Mouse (Mus musculus) embryonic fibroblast, embryonic 13.5 days (primary cell): Measurements from ENCODE around the gene Cd247.

Experiments
- CTCF ChIP-seq: IDR thresholded peaks from 2 replicates; pipeline ENCODE4 v1.5.1; 2011; ENCODE audit warnings: mild to moderate bottlenecking, control low read depth, low read length, moderate library complexity, borderline replicate concordance; ENCODE audit not compliant: insufficient read depth
- POLR2A ChIP-seq: IDR thresholded peaks from 2 replicates; pipeline ENCODE4 v1.6.1; 2011; ENCODE audit warnings: low read depth, mild to moderate bottlenecking, control low read depth, low read length, moderate library complexity

DNA sequence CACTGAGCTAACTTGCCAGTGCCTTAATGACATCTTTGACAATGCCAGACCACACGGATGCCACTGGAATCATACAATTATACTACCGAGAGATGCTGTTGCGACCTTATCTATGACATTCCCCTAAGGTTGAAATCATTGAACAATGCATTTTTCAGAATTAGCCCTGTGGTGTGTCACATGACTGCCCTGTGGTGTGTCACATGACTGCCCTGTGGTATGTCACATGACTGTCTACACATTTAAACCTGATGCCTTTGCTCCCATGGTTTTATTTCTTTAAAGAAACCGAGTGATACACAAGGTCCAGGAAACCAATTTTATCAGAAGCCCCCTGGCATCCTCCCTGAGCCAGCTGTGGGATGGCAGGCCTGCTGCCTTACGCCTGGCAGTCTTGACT lies 41.4 kb downstream of the Cd247 start:
- TF ChIP-seq POLR2A (no peak), CTCF (no peak)
